Mouse (Mus musculus): ENCODE data around the gene Ndufab1. TPM values are rescaled to one million over a fixed set of nuclear protein-coding genes. Genes with fewer than 3 reads are reported as not detected.

Ndufab1 gene
- polyA plus RNA-seq, 1 experiment from 2014 or later: 632 TPM

DNA sequence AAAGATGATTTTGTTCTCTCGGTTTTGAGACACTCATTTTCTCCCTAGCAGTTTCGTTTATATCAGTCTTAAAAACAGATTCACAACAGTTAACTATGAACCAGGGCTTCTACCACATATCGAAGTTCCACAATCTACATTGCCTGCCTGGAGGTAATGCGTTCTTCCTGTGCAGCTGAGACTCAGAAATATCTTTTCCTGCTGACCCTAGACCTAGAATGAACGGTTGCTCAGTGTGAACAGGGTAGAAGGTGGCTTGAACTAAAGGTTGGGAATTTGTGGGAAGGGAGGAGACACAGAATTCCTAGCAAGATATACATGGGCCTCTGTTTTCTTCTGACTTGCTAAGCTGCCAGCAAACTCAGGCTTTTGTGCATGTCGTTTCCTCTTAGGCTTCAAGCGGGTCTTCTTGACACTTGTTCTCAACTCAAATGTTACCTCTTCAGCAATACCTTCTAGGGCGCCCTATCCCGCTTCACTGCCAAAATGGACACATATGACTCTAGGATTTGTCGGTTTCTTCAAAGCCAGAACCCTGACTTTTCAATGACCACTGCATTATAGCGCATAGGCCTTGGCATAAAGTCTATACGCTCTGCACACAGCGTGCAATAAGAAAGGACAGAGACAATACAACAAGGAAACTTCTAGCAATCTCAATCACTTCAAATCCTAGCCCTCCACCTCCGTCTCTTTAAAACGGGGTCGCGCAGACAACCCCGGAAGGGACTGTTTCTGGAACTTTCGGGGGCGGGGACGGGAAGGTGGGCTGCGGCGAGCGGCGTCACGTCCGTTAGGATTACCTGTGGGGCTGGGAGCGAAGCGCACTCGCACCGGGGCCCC, 35.4 kb downstream of the Ndufab1 start:
- no peak for ATAC-seq (ENCODE audit: low FRiP score, low read depth)
- Histone ChIP-seq H3K9ac (replicated peaks) (peak overlapping the region; percentile 89), H3K4me2 (replicated peaks) (peak overlapping the region; percentile 88), H3K27ac (replicated peaks) (peak overlapping the region; percentile 93), H3K9me3 (no peaks in the 10 kb centered on the region), H3K36me3 (peaks cover 32% of the 10 kb centered on the region), H3K27me3 (no peaks in the 10 kb centered on the region), H3K4me3 (peak overlapping the region; percentile 82), H3K4me1 (peaks cover 29% of the 10 kb centered on the region)
- 19% methylated on average over 31 of the region's 31 CpGs for WGBS

DNA sequence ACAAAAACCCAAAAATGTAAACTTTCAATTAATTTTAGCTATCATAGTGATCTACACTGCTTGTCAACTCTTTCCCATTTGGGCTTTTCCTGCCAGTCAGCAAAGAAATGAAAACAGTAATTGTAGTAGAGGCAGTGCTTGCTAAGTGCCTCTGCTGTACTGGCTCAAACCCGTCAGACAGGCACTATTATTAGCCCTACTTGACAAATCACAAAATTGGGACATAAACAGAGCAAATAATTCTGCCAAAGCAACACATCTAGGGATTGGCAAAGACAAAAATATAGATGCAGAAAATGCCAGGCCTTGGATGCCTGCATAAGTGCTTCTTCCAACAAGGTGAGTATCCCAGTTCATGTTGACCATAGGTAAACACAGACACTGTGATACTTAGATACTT, 36.0 kb downstream of the Ndufab1 start:
- Histone ChIP-seq H3K27me3 (no peaks in the 10 kb centered on the region), H3K27ac (replicated peaks) (no peak overlapping the region), H3K4me3 (peak overlapping the region; percentile 82; the same call in 1 of the 2 replicates), H3K4me2 (replicated peaks) (peak overlapping the region; percentile 88), H3K36me3 (peaks cover 28% of the 10 kb centered on the region), H3K9me3 (no peaks in the 10 kb centered on the region), H3K9ac (replicated peaks) (no peak overlapping the region), H3K4me1 (peaks cover 29% of the 10 kb centered on the region)
- ATAC-seq (ENCODE audit: low FRiP score, low read depth): no peak
- 82% methylated on average over 1 of the region's 1 CpGs for WGBS

GRCm38 (mm10) chr7:122056633-122057032, 45.1 kb downstream of the Ndufab1 start:
- Histone ChIP-seq H3K9ac (replicated peaks) (no peak overlapping the region), H3K4me2 (replicated peaks) (no peak overlapping the region), H3K36me3 (peaks cover 36% of the 10 kb centered on the region), H3K9me3 (no peaks in the 10 kb centered on the region), H3K27me3 (no peaks in the 10 kb centered on the region), H3K4me3 (no peak overlapping the region), H3K4me1 (no peaks in the 10 kb centered on the region), H3K27ac (replicated peaks) (no peak overlapping the region)
- ATAC-seq (ENCODE audit: low FRiP score, low read depth): no peak
- 95% methylated on average over 5 of the region's 5 CpGs for WGBS

- 68% methylated on average over 1 of the region's 1 CpGs for WGBS
- peaks cover 61% of the 10 kb centered on the region for H3K36me3 ChIP-seq
- H3K4me2 ChIP-seq (replicated peaks): no peak overlapping the region
- no peak overlapping the region for H3K4me3 ChIP-seq
- H3K9me3 ChIP-seq: no peaks in the 10 kb centered on the region
- no peaks in the 10 kb centered on the region for H3K27me3 ChIP-seq
- H3K9ac ChIP-seq (replicated peaks): no peak overlapping the region
- no peaks in the 10 kb centered on the region for H3K4me1 ChIP-seq
- no peak overlapping the region for H3K27ac ChIP-seq (replicated peaks)
- no peak for ATAC-seq (ENCODE audit: low FRiP score, low read depth)
Observed at GRCm38 (mm10) chr7:122050834-122051233, 50.9 kb downstream of the Ndufab1 start.

- ATAC-seq (ENCODE audit: low FRiP score, low read depth): no peak
- Histone ChIP-seq H3K36me3 (peaks cover 47% of the 10 kb centered on the region), H3K4me2 (replicated peaks) (no peak overlapping the region), H3K27me3 (no peaks in the 10 kb centered on the region), H3K4me3 (no peak overlapping the region), H3K9ac (replicated peaks) (no peak overlapping the region), H3K27ac (replicated peaks) (no peak overlapping the region), H3K9me3 (no peaks in the 10 kb centered on the region), H3K4me1 (no peaks in the 10 kb centered on the region)
- 92% methylated on average over 9 of the region's 9 CpGs for WGBS
Observed at GRCm38 (mm10) chr7:122048191-122048590, 53.5 kb downstream of the Ndufab1 start.

DNA sequence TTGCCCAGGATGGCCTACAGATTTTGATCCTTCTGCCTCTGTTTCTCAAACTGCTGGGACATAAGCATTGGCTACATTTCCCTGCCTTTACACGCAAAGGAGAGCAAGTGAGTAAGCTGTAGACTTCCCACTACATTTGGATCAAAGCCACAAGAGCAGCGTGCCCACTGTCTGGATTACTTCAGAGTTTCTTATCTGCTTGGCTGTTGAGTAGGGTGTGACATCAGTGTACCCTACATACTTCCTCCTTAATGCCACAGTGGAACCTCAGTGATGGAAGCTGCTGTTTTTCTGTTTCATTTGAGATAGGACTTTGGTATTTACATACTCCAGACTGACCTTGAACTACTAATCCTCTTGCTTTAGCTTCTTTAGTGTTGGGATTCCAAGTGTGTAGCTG, 54.9 kb downstream of the Ndufab1 start:
- ATAC-seq (ENCODE audit: low FRiP score, low read depth): no peak
- H3K36me3 ChIP-seq: peaks cover 46% of the 10 kb centered on the region

DNA sequence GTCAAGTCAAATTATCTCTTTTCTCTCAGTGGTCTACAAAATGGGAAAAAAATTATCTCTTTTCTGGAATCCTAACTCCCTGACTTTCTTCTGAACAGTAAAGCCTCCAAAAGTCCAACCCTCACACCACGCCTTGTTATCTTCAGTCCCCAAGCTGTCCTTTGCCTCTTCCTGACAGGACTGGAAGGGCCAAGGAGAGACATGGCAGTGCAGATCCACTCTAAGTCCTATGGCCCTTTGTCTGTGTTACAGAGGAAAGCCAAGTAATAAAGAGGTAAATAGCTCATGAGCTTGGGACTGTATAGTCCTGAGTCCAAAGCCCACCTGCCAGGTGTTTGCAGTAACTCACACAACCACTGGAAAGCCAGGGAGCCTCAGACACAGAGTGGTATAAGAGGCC, 56.0 kb downstream of the Ndufab1 start:
- peaks cover 48% of the 10 kb centered on the region for H3K36me3 ChIP-seq
- no peak for ATAC-seq (ENCODE audit: low FRiP score, low read depth)

More for the DNA sequence above, 54.9 kb downstream of the Ndufab1 start:
- H3K4me1 ChIP-seq: no peaks in the 10 kb centered on the region
- H3K9ac ChIP-seq (replicated peaks): no peak overlapping the region
- H3K4me2 ChIP-seq (replicated peaks): no peak overlapping the region
- H3K27ac ChIP-seq (replicated peaks): no peak overlapping the region
- no peaks in the 10 kb centered on the region for H3K27me3 ChIP-seq
- WGBS: 91% methylated on average over 2 of the region's 2 CpGs
- no peaks in the 10 kb centered on the region for H3K9me3 ChIP-seq
- H3K4me3 ChIP-seq: no peak overlapping the region

GRCm38 (mm10) chr7:122045181-122045634, 56.5 kb downstream of the Ndufab1 start:
- no peaks in the 10 kb centered on the region for H3K4me1 ChIP-seq
- no peaks in the 10 kb centered on the region for H3K27me3 ChIP-seq
- no peak overlapping the region for H3K27ac ChIP-seq (replicated peaks)
- no peaks in the 10 kb centered on the region for H3K9me3 ChIP-seq
- ATAC-seq (ENCODE audit: low FRiP score, low read depth): no peak
- 90% methylated on average over 4 of the region's 4 CpGs for WGBS
- no peak overlapping the region for H3K4me3 ChIP-seq
- no peak overlapping the region for H3K9ac ChIP-seq (replicated peaks)
- H3K36me3 ChIP-seq: peaks cover 46% of the 10 kb centered on the region
- H3K4me2 ChIP-seq (replicated peaks): no peak overlapping the region

More for the DNA sequence above, 56.0 kb downstream of the Ndufab1 start:
- no peaks in the 10 kb centered on the region for H3K9me3 ChIP-seq
- H3K4me1 ChIP-seq: no peaks in the 10 kb centered on the region
- no peaks in the 10 kb centered on the region for H3K27me3 ChIP-seq
- no peak overlapping the region for H3K9ac ChIP-seq (replicated peaks)
- H3K4me3 ChIP-seq: no peak overlapping the region
- no peak overlapping the region for H3K27ac ChIP-seq (replicated peaks)
- 93% methylated on average over 1 of the region's 1 CpGs for WGBS
- H3K4me2 ChIP-seq (replicated peaks): no peak overlapping the region

DNA sequence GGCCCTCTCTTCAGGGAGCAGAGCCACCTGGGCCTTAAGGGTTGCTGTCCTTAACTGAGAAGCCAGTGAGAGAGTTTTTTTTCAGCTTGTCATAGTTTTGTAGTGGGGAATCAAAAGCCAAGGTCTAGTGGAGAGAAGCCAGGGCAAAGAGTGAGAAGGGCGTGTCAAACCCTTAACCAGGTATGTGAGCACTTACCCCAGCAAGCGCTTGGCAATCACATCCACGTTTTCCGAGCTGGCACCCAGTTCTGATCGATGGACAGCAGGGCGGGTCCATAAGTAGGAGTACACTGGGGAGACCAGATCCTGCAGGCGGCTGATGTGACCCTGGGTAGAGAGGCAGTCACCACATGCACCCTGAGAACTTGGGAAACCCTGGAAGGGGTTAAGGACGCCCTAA, 57.6 kb downstream of the Ndufab1 start:
- H3K36me3 ChIP-seq: peaks cover 49% of the 10 kb centered on the region
- H3K4me2 ChIP-seq (replicated peaks): no peak overlapping the region
- WGBS: 90% methylated on average over 8 of the region's 8 CpGs
- H3K27me3 ChIP-seq: no peaks in the 10 kb centered on the region
- no peak overlapping the region for H3K4me3 ChIP-seq
- no peak overlapping the region for H3K9ac ChIP-seq (replicated peaks)
- no peaks in the 10 kb centered on the region for H3K9me3 ChIP-seq
- H3K27ac ChIP-seq (replicated peaks): no peak overlapping the region
- ATAC-seq (ENCODE audit: low FRiP score, low read depth): no peak
- no peaks in the 10 kb centered on the region for H3K4me1 ChIP-seq

Other genes with a start within 250 kb of the Ndufab1 start
- gene Scnn1b, start 236.8 kb downstream of the Ndufab1 start, polyA plus RNA-seq (2016; fragmentation: Nextera tagmentation; extraction: Ambion mirVana): not detected in 2 replicates
- 20.7 and 21.9 TPM in 2 replicates for gene Cog7, start 120.2 kb downstream of the Ndufab1 start, polyA plus RNA-seq (2016; fragmentation: Nextera tagmentation; extraction: Ambion mirVana)
- gene Gga2, start 80.7 kb downstream of the Ndufab1 start, polyA plus RNA-seq (2016; fragmentation: Nextera tagmentation; extraction: Ambion mirVana): 74.8 and 76.5 TPM in 2 replicates
- 88.6 and 95.0 TPM in 2 replicates for gene Ubfd1, start 34.7 kb downstream of the Ndufab1 start, polyA plus RNA-seq (2016; fragmentation: Nextera tagmentation; extraction: Ambion mirVana)
- gene Ears2, start 34.6 kb downstream of the Ndufab1 start, polyA plus RNA-seq (2016; fragmentation: Nextera tagmentation; extraction: Ambion mirVana): 15.2 and 15.7 TPM in 2 replicates
- gene Palb2, start 31.1 kb upstream of the Ndufab1 start, polyA plus RNA-seq (2016; fragmentation: Nextera tagmentation; extraction: Ambion mirVana): 19.1 and 20.5 TPM in 2 replicates
- gene Dctn5, start 31.2 kb upstream of the Ndufab1 start, polyA plus RNA-seq (2016; fragmentation: Nextera tagmentation; extraction: Ambion mirVana): 129 and 133 TPM in 2 replicates
- gene Plk1, start 57.6 kb upstream of the Ndufab1 start, polyA plus RNA-seq (2016; fragmentation: Nextera tagmentation; extraction: Ambion mirVana): 124 and 133 TPM in 2 replicates
- 0.29 and 0.32 TPM in 2 replicates for gene Ern2, start 84.3 kb upstream of the Ndufab1 start, polyA plus RNA-seq (2016; fragmentation: Nextera tagmentation; extraction: Ambion mirVana)
- gene Chp2, start 117.6 kb upstream of the Ndufab1 start, polyA plus RNA-seq (2016; fragmentation: Nextera tagmentation; extraction: Ambion mirVana): 0.22 and 0.51 TPM in 2 replicates
- 24.2 and 25.3 TPM in 2 replicates for gene Prkcb, start 186.9 kb upstream of the Ndufab1 start, polyA plus RNA-seq (2016; fragmentation: Nextera tagmentation; extraction: Ambion mirVana)

Data from midbrain, embryonic 12.5 days (tissue).